Mouse (Mus musculus) heart, embryonic 11.5 days (tissue): ENCODE data around the gene Cercam. TPM values are rescaled to one million over a fixed set of nuclear protein-coding genes. Genes with fewer than 3 reads are reported as not detected.
A peak's percentile ranks its signal among the peaks of the same experiment; 100 is the strongest.

Source experiments
- ATAC-seq: fragments of 200-750 bp; cut with Nextera tagmentation; replicated peaks from 2 replicates; pipeline ENCODE4 v1.8.0; 2017; ENCODE audit warnings: moderate library complexity; ENCODE audit not compliant: insufficient number of reproducible peaks, low FRiP score, low TSS enrichment
- H3K27ac ChIP-seq: fragments of 300-500 bp; sonication (generic); 2 replicates; pipeline ENCODE4 v1.5.1; 2014; ENCODE audit warnings: mild to moderate bottlenecking, low read depth, low read length
- H3K27me3 ChIP-seq: fragments of 300-500 bp; sonication (generic); 2 replicates; pipeline ENCODE4 v1.6.1; 2014; ENCODE audit warnings: mild to moderate bottlenecking, low read length, mixed read lengths; ENCODE audit not compliant: control insufficient read depth, insufficient read depth
- H3K36me3 ChIP-seq: fragments of 300-500 bp; sonication (generic); 2 replicates; pipeline ENCODE4 v1.6.1; 2014; ENCODE audit warnings: mild to moderate bottlenecking, low read length, moderate library complexity, mixed read lengths; ENCODE audit not compliant: control insufficient read depth, insufficient read depth
- H3K4me1 ChIP-seq: fragments of 300-500 bp; sonication (generic); 2 replicates; pipeline ENCODE4 v1.6.1; 2014; ENCODE audit warnings: low read length; ENCODE audit not compliant: control insufficient read depth, insufficient read depth
- H3K4me2 ChIP-seq: fragments of 300-500 bp; sonication (generic); 2 replicates; pipeline ENCODE4 v1.6.1; 2014; ENCODE audit warnings: mild to moderate bottlenecking, moderate library complexity
- H3K4me3 ChIP-seq: fragments of 300-500 bp; sonication (generic); 2 replicates; pipeline ENCODE4 v1.5.1; 2014; ENCODE audit warnings: low read depth, low read length
- H3K9ac ChIP-seq: fragments of 300-500 bp; sonication (generic); 2 replicates; pipeline ENCODE4 v1.6.1; 2014; ENCODE audit warnings: mild to moderate bottlenecking, low read depth, low read length, moderate library complexity
- H3K9me3 ChIP-seq: fragments of 300-500 bp; sonication (generic); replicated peaks from 2 replicates; pipeline ENCODE4 v1.6.1; 2016; ENCODE audit warnings: low read length; ENCODE audit not compliant: control insufficient read depth
- WGBS: fragments of 180-500 bp; shearing (Covaris S2); extraction: QIAGEN DNeasy Blood & Tissue Kit; methylation state at CpG from one replicate; pipeline ENCODE4 v1.1.7; 2014; ENCODE audit not compliant: insufficient replicate concordance; 5-methylcytosine and 5-hydroxymethylcytosine counted together
- polyA plus RNA-seq: library from polyadenylated mRNA; unstranded; fragments of >200 nt; fragmentation: Nextera tagmentation; extraction: Ambion mirVana; gene quantifications from 2 replicates; pipeline ENCODE4 v1.2.1, GENCODE M21; 2014

Gene Cercam
- polyA plus RNA-seq, 1 experiment from 2014 or later, result 17.9 TPM

DNA sequence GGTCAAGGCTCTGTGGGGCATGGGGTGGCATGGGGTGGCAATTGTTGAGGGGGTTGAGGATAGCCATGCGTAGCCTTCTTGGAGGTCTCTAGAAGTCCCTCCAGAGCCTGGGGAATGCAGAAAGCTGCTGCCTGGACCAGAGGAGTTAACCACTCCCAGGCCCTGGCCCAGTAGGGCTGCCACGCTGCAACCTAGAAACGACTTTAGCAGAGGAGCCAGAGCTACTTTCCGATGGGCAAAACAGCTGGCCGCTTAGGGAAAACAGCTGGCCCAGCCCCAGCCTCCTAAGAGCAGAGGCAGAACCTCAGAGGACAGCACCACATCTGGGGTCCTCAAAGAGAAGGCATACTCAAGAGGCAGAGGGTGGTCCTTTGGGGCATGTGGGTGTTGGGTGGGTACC is 11.0 kb upstream of the Cercam start:
- H3K4me2 ChIP-seq, result no peak overlapping the region
- no peaks in the 10 kb centered on the region for H3K36me3 ChIP-seq
- no peaks in the 10 kb centered on the region for H3K4me1 ChIP-seq
- no peak overlapping the region for H3K27ac ChIP-seq
- no peak overlapping the region for H3K9ac ChIP-seq
- ATAC-seq, result no peak
- peaks cover 6% of the 10 kb centered on the region; the same call in 1 of the 2 replicates for H3K27me3 ChIP-seq
- no peaks in the 10 kb centered on the region for H3K9me3 ChIP-seq
- no peak overlapping the region for H3K4me3 ChIP-seq
- WGBS, result 74% methylated on average over 5 of the region's 5 CpGs

DNA sequence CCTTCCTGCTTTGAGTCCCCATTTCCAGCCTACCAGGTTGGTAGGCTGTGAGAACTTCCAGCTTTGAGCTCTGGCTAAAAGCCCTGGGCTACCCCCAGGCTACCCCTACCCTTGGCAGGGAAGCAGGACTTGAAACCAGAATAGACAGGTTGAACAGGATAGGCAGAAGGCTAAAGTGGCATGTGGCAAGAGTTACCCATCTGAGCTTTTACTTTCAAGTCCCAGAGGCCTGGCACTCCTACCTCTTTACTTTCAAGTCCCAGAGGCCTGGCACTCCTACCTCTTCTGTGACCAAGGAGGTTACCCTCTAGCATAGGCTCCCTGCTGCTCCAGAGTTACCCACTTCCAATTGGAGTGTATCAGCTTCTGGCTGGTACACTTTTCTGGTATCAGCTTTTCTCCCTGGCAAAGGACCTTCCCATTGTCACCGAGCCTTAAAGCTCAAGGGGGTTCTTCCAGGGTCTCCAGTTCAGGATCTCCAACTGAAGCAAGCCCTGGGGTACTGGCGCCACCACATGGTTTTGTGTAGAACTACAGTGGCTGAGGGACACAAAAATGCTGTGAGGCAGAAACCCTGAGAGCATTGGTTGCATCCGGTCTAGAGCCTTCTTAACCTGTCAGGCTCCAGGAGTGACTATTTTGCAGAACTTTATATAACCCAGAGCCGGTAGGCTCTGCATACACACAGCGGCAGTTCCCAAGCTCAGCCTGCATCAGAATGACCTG is 10.1 kb upstream of the Cercam start:
- Histone ChIP-seq H3K4me2 (no peak overlapping the region), H3K9ac (no peak overlapping the region), H3K27ac (no peak overlapping the region), H3K4me3 (no peak overlapping the region), H3K4me1 (no peaks in the 10 kb centered on the region), H3K36me3 (no peaks in the 10 kb centered on the region), H3K27me3 (peaks cover 6% of the 10 kb centered on the region; the same call in 1 of the 2 replicates), H3K9me3 (no peaks in the 10 kb centered on the region)
- 12% methylated on average over 5 of the region's 5 CpGs for WGBS
- no peak for ATAC-seq

DNA sequence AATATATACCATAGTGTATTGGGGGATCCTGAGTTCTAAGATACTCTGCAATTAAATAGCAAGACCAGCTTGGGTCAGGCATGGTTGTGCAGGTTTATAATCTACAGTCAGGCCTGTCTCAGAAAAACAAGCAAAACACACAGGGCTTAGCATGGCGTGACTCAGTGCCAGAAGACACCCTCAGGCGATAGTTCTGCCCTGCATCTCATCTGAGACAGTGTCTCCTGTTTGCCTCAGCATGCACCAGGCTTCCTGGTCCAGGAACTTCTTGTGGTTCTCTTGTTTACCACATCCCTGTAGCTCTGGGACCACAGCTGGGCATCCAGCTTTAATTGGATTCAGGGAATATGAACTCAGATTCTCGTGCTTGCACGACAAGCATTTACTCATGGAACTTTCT is 3.8 kb upstream of the Cercam start:
- Histone ChIP-seq H3K4me2 (no peak overlapping the region), H3K9me3 (no peaks in the 10 kb centered on the region), H3K4me3 (no peak overlapping the region), H3K36me3 (no peaks in the 10 kb centered on the region), H3K27me3 (no peaks in the 10 kb centered on the region), H3K27ac (no peak overlapping the region), H3K9ac (no peak overlapping the region), H3K4me1 (peaks cover 7% of the 10 kb centered on the region; the same call in 1 of the 2 replicates)
- ATAC-seq, result no peak
- WGBS, result 69% methylated on average over 4 of the region's 4 CpGs

DNA sequence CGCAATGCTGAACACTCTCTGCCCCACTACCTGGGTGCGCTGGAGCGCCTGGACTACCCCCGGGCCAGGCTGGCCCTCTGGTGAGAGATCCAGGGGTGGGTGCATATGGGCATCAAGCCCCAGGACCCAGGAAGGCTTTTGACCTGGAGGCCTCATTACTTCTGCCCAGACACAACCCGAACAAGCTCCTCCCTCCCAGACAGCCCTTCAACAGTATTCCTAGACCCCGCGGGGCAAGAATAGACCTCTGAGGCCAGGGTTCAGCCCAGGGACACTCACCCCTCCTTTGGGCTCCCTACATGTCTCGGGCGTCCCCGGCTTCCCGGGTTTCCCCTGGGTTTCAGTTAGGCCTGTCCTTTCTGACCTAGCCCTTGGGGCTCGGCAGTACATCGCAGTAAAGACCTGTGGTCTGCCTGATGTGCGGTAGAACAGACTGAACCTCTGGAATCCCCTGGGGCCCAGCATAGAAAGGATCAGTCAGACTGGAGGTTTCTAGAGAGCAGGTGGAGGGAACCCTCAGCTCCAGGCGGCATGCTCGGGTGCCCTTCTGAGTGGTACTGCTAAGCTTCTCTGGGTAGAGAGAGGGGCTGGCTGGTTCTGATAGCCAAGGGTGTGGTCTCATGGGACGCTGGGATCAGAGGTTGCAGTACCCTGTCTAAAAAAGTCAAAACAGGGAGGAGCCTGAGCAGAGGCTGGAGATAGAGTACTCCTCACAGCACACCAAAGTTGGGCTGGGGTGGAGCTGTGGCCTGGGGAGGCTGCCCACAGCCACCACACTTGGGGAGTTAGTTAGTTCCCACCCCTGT is 885 bp downstream of the Cercam start:
- Histone ChIP-seq H3K27ac (peak overlapping the region; percentile 89), H3K9ac (peak overlapping the region; percentile 80), H3K27me3 (no peaks in the 10 kb centered on the region), H3K36me3 (no peaks in the 10 kb centered on the region), H3K4me3 (peak overlapping the region; percentile 58), H3K9me3 (no peaks in the 10 kb centered on the region), H3K4me1 (peaks cover 8% of the 10 kb centered on the region; the same call in 1 of the 2 replicates), H3K4me2 (peak overlapping the region; percentile 96)
- 2% methylated on average over 17 of the region's 17 CpGs for WGBS
- ATAC-seq, result peak; percentile 80

GRCm38 (mm10) chr2:29872581-29873295 is 3.8 kb downstream of the Cercam start:
- Histone ChIP-seq H3K4me1 (peaks cover 8% of the 10 kb centered on the region; the same call in 1 of the 2 replicates), H3K27ac (no peak overlapping the region), H3K4me2 (no peak overlapping the region), H3K4me3 (no peak overlapping the region), H3K36me3 (no peaks in the 10 kb centered on the region), H3K9me3 (no peaks in the 10 kb centered on the region), H3K27me3 (no peaks in the 10 kb centered on the region), H3K9ac (no peak overlapping the region)
- 91% methylated on average over 10 of the region's 10 CpGs for WGBS
- no peak for ATAC-seq

GRCm38 (mm10) chr2:29873801-29874200 is 4.8 kb downstream of the Cercam start:
- H3K27me3 ChIP-seq, result no peaks in the 10 kb centered on the region
- no peak overlapping the region for H3K27ac ChIP-seq
- H3K4me3 ChIP-seq, result no peak overlapping the region
- H3K9ac ChIP-seq, result no peak overlapping the region
- WGBS, result 81% methylated on average over 4 of the region's 4 CpGs
- no peaks in the 10 kb centered on the region for H3K36me3 ChIP-seq
- no peak for ATAC-seq
- H3K4me1 ChIP-seq, result peaks cover 8% of the 10 kb centered on the region; the same call in 1 of the 2 replicates
- H3K4me2 ChIP-seq, result no peak overlapping the region
- no peaks in the 10 kb centered on the region for H3K9me3 ChIP-seq

- Histone ChIP-seq H3K4me1 (0 out of 2 replicates have a peak, but pooled peaks cover 2% of the 10 kb centered on the region), H3K36me3 (no peaks in the 10 kb centered on the region), H3K27me3 (no peaks in the 10 kb centered on the region), H3K27ac (no peak overlapping the region), H3K9ac (no peak overlapping the region), H3K4me3 (no peak overlapping the region), H3K9me3 (no peaks in the 10 kb centered on the region), H3K4me2 (no peak overlapping the region)
- 80% methylated on average over 4 of the region's 4 CpGs for WGBS
- no peak for ATAC-seq
Measured at GRCm38 (mm10) chr2:29878061-29878460, 9.1 kb downstream of the Cercam start.

DNA sequence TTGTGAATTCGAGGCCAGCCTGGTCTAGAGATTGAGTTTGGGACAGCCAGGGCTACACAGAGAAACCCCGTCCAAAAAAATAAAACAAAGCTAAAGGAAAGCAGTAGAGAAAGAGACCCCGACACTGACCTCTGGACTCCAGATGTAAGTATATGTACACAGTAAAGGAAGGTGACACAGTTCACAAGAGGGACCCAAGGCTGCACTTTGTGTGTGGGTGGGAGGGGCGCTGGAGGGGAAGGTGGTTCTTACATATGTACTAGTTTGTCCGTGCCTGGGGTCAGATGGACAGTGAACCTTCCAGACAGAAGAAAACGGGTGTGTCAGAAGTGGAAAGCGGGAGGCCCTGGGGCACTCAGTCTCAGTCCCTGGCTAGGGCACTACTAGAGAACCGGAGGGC is 10.2 kb downstream of the Cercam start:
- no peaks in the 10 kb centered on the region; the same call in 1 of the 2 replicates for H3K36me3 ChIP-seq
- H3K27me3 ChIP-seq, result no peaks in the 10 kb centered on the region
- 67% methylated on average over 8 of the region's 8 CpGs for WGBS
- H3K4me3 ChIP-seq, result no peak overlapping the region
- H3K4me2 ChIP-seq, result no peak overlapping the region
- no peak overlapping the region for H3K27ac ChIP-seq
- H3K9ac ChIP-seq, result no peak overlapping the region
- ATAC-seq, result no peak
- 0 out of 2 replicates have a peak, but pooled peaks cover 2% of the 10 kb centered on the region for H3K4me1 ChIP-seq
- H3K9me3 ChIP-seq, result no peaks in the 10 kb centered on the region
